Mouse (Mus musculus) brain, embryonic 14.5 days (tissue): ENCODE data around the gene Plk3. TPM values are rescaled to one million over a fixed set of nuclear protein-coding genes. Genes with fewer than 3 reads are reported as not detected.

Source experiments
- DNase-seq: peaks from one replicate; pipeline ENCODE4 v3.0.0-alpha.2; 2011; ENCODE audit warnings: low read depth
- CTCF ChIP-seq: fragments of 200-500 bp; IDR thresholded peaks from 2 replicates; pipeline ENCODE4 v1.5.1; 2012; ENCODE audit warnings: inconsistent platforms, mild to moderate bottlenecking, moderate library complexity, borderline replicate concordance; ENCODE audit not compliant: insufficient read depth, insufficient read length; ENCODE audit errors: extremely low read depth
- POLR2A ChIP-seq: fragments of 200-500 bp; IDR thresholded peaks from 2 replicates; pipeline ENCODE4 v1.6.1; 2012; ENCODE audit warnings: mild to moderate bottlenecking, inconsistent platforms, borderline replicate concordance; ENCODE audit not compliant: poor library complexity, insufficient read depth, insufficient read length, severe bottlenecking; ENCODE audit errors: extremely low read depth
- polyA plus RNA-seq: library from polyadenylated mRNA; depleted of rRNA; stranded (reverse); fragments of >200 nt; gene quantifications from 2 replicates; pipeline ENCODE4 v1.2.3, GENCODE M21; 2012; rRNA removed

The Plk3 gene
- polyA plus RNA-seq, 1 experiment, result 19.6 TPM

DNA sequence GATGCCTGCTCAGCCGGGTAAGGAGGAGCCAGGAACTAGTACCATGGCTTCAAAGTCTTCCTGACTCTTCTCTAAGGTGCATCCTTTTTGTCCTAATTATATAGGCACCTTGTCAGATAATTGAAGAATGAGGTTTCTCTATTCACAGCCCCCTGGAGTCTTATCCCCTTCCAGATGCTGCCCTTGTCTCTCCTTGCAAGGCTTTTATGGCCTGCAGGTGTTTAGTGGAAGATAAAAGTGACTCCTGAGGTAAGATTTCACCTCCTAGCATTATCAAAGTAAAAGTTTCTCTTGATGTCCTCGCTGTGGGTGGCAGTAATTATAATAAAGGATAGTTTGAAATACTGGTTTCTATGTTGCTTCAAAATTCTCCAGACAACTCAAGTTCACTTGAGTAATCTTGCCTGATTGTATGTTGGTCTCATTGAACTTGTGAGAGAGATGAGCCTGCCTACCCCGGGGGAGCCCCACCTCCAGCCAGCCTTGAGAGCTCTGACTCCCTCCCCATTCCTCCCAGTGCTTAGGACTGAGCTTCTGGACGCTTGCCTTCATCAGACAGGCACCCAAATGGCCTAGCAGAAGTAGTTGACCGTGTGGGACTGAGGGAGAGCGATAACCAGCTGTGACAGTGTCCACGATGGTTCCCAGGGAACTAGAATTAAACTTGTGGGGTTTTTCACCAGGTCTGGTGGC is 45.7 kb downstream of the Plk3 start:
- TF ChIP-seq CTCF (no peak), POLR2A (no peak)
- no peak for DNase-seq

Other genes with a start within 250 kb of the Plk3 start
- gene Urod, start 139.6 kb downstream of the Plk3 start, polyA plus RNA-seq, result 58.9 and 63.2 TPM in 2 replicates
- gene Hectd3, start 138.6 kb downstream of the Plk3 start, polyA plus RNA-seq, result 59.3 and 60.4 TPM in 2 replicates
- 24.6 and 25.0 TPM in 2 replicates for gene Eif2b3, start 114.6 kb downstream of the Plk3 start, polyA plus RNA-seq
- gene Ptch2, start 37.9 kb downstream of the Plk3 start, polyA plus RNA-seq, result 11.6 and 18.6 TPM in 2 replicates
- gene Btbd19, start 8.2 kb downstream of the Plk3 start, polyA plus RNA-seq, result 6.5 and 7.9 TPM in 2 replicates
- gene Tctex1d4, start 7.2 kb downstream of the Plk3 start, polyA plus RNA-seq, result 0.52 and 0.67 TPM in 2 replicates
- 838 and 897 TPM in 2 replicates for gene Rps8, start 22.3 kb upstream of the Plk3 start, polyA plus RNA-seq
- 14.5 and 23.7 TPM in 2 replicates for gene Kif2c, start 48.7 kb upstream of the Plk3 start, polyA plus RNA-seq
- gene Tmem53, start 118.0 kb upstream of the Plk3 start, polyA plus RNA-seq, result 6.2 and 7.0 TPM in 2 replicates
- 1.3 and 1.6 TPM in 2 replicates for gene Armh1, start 118.2 kb upstream of the Plk3 start, polyA plus RNA-seq